Mouse (Mus musculus): ENCODE data around the gene G6pc2. TPM values are rescaled to one million over a fixed set of nuclear protein-coding genes. Genes with fewer than 3 reads are reported as not detected.

Gene G6pc2
- total RNA-seq (2021): not detected
- long read RNA-seq, experiment 1: 0 reads
- long read RNA-seq, experiment 2: 0 reads

- no peak for DNase-seq (ENCODE audit: low spot score in 2 of 2)
These were observed at the start of gene G6pc2 for GRCm38 (mm10) chr2:69210773-69211172. Gene G6pc2, plus strand, starts transcription at chr2:69211073.

- no peak for DNase-seq (ENCODE audit: low spot score in 2 of 2)
These were observed 40.3 kb upstream of the G6pc2 start for GRCm38 (mm10) chr2:69170395-69171077.

GRCm38 (mm10) chr2:69175296-69175695 lies 35.6 kb upstream of the G6pc2 start:
- DNase-seq (ENCODE audit: low spot score in 2 of 2): peak; percentile 17 to 36

DNA sequence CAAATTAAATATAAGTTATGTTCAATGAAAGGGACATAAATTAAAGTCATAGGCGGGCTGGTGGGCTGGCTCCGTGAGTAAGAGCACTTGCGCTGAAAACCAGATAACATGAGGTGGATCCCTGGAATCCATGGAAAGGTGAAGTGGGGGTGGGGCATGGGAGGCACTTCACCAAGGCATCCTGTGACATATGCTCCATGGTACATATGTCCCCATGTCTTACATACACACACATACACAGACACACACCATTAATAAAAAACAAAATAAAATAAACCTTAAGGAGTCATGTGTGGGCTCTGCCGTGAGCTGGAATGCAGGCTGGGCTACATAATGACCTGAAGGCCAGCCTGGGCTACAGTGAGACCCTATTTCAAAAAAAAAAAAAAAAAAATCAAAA lies 31.2 kb upstream of the G6pc2 start:
- no peak for DNase-seq (ENCODE audit: low spot score in 2 of 2)

DNA sequence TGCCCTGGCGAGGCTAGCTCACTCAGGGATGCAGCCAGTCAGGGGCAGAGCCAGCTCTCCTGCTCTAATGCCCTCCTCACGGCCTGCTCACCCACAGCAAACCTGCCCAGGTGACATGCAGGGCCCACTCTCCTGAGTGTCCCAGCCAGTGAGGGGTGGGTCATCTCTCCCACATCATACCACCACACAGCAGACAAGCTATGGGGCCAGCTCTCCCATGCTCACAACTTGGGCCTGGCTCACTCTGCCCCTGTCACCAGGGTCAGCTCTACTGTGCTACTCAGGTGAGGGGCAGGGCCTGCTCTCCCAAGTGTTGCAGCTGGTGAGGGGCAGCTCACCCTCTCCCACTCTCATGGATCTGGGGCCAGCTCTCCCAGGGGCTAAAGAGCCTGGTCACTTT lies 22.9 kb upstream of the G6pc2 start:
- no peak for DNase-seq (ENCODE audit: low spot score in 2 of 2)

GRCm38 (mm10) chr2:69188732-69189131 lies 22.1 kb upstream of the G6pc2 start:
- peak; percentile 29 to 43 for DNase-seq (ENCODE audit: low spot score in 2 of 2)

GRCm38 (mm10) chr2:69189222-69189621 lies 21.7 kb upstream of the G6pc2 start:
- no peak for DNase-seq (ENCODE audit: low spot score in 2 of 2)

GRCm38 (mm10) chr2:69191059-69191458 lies 19.8 kb upstream of the G6pc2 start:
- no peak for DNase-seq (ENCODE audit: low spot score in 2 of 2)

GRCm38 (mm10) chr2:69193555-69193954 lies 17.3 kb upstream of the G6pc2 start:
- no peak for DNase-seq (ENCODE audit: low spot score in 2 of 2)

DNA sequence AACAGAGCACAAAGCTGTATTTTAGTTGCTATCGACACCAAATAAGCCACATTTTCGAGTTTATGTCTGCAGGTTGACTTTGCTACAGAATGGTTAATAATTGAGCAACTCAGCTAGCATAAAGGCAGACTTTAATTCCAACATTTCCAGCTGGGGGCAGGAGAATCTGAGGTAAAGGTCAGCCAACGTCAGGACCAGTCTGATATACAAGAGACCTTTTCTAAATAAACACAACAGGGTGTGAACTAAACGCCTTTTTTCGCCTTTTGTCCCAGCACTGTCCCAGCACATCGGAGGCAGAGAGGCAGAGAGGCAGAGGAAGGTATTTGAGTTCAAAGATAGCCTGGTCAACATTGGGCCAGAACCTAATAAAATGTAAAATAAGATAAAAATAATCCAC lies 5.7 kb upstream of the G6pc2 start:
- DNase-seq (ENCODE audit: low spot score in 2 of 2): no peak

GRCm38 (mm10) chr2:69205791-69206351 lies 5.0 kb upstream of the G6pc2 start, which contains the start of gene Spc25:
Gene Spc25, minus strand, starts transcription at chr2:69206194.
- DNase-seq (ENCODE audit: low spot score in 2 of 2): peak; percentile 85 to 89

DNA sequence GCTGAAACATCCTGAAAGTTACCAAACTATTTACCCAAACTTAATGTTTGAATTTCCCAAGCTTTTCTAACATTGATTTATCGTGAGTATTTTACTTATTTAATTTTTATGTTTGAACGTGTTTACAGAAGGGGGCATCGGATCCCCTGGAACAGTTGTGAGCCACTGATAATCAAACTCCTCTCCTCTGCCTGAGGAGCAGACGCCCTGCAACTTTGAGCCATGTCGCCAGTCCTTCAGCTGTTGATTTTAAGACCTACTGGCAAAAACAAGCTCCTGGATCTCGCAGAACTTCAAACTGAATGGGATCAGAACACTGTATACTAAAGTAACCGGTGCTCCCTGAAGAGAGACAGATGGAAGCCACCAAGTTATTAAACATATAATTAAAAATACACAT lies 4.3 kb upstream of the G6pc2 start:
- no peak for DNase-seq (ENCODE audit: low spot score in 2 of 2)

DNA sequence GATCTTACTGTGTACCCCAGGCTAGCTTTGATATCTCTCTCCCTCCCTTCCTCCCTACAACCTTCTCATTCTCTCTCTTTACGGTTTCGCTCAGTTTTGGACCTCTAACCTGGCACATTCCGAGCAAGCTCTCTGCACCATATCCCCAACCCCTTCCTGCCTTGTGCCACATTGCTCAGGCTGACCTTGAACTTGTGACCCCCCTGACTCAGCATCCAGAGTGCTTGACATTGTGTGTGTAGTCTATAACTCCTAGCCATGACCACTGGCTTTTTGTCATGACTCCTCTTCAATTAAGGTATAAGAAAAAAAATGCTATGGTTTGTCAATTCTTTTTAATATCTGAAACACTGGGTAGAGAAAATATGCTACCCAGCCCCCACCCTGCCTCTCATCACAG lies 1.2 kb upstream of the G6pc2 start:
- no peak for DNase-seq (ENCODE audit: low spot score in 2 of 2)

DNA sequence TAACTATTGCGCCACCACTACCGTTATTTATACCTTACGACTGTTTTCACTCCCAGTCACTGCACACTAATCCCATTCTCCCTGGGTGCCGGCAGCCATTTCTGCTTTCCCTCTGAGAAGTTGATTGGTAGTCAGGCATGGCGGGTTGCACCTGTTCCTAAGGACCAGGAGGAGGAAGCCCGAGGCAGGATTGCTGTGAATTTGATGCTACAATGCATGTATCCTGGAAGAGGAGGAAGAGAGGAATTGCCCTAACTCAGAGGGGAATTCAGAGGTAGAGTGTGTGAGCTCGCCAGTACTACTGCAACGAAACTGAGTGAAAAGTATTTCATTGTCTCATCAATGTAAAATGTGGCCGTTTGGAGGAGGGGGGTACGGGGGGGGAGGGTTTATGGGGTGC lies 1.8 kb downstream of the G6pc2 start:
- no peak for DNase-seq (ENCODE audit: low spot score in 2 of 2)

DNA sequence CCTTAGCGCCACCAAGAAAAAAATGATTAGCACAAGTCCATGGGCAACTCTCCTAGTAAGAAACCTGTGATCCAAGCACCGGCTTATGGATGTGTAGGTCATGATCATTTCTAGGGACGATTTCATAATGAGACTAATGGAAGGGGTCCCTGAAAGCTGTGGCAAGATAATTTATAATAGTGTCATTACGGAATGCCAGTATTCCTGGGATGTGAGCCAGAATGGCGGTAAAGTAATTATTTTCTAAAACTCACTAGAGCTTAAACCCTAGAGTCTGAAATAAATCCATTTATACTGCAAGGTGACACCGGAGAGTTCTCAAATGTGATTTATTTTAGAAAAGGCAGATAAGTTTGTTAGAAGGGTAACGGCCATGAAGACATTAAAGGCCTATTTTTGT lies 4.4 kb downstream of the G6pc2 start:
- DNase-seq (ENCODE audit: low spot score in 2 of 2): no peak

- no peak for DNase-seq (ENCODE audit: low spot score in 2 of 2)
These were observed 11.1 kb downstream of the G6pc2 start for GRCm38 (mm10) chr2:69221868-69222416.

DNA sequence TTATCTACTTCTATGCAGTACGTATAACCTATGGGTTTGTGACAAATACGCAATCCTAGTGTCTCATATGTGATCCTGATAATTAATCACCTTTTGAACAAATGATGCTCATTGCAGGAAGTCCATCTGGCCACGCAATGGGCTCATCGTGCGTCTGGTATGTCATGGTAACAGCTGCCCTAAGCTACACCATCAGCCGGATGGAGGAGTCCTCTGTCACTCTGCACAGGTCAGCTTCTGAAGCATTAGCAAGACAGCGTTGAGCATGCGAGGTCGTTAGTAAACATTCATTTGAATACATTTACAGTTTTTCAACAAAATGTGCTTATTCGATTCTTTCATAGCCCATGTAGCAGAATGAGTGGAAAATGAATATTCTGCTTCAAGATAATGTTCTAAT lies 11.9 kb downstream of the G6pc2 start:
- no peak for DNase-seq (ENCODE audit: low spot score in 2 of 2)

- DNase-seq (ENCODE audit: low spot score in 2 of 2): no peak
These were observed 13.9 kb downstream of the G6pc2 start for GRCm38 (mm10) chr2:69224724-69225123.

- no peak for DNase-seq (ENCODE audit: low spot score in 2 of 2)
These were observed 16.0 kb downstream of the G6pc2 start for GRCm38 (mm10) chr2:69226876-69227275.

GRCm38 (mm10) chr2:69228635-69229034 lies 17.8 kb downstream of the G6pc2 start:
- DNase-seq (ENCODE audit: low spot score in 2 of 2): no peak

- no peak for DNase-seq (ENCODE audit: low spot score in 2 of 2)
These were observed 19.3 kb downstream of the G6pc2 start for GRCm38 (mm10) chr2:69230137-69230536.

GRCm38 (mm10) chr2:69232101-69232500 lies 21.2 kb downstream of the G6pc2 start:
- no peak for DNase-seq (ENCODE audit: low spot score in 2 of 2)

Data from left cerebral cortex, adult 18-20 months (tissue).